Mouse (Mus musculus): ENCODE data around the gene N4bp2l1. TPM values are rescaled to one million over a fixed set of nuclear protein-coding genes. Genes with fewer than 3 reads are reported as not detected.

Gene N4bp2l1
- polyA plus RNA-seq, 1 experiment from 2014 or later, result 5.8 TPM

DNA sequence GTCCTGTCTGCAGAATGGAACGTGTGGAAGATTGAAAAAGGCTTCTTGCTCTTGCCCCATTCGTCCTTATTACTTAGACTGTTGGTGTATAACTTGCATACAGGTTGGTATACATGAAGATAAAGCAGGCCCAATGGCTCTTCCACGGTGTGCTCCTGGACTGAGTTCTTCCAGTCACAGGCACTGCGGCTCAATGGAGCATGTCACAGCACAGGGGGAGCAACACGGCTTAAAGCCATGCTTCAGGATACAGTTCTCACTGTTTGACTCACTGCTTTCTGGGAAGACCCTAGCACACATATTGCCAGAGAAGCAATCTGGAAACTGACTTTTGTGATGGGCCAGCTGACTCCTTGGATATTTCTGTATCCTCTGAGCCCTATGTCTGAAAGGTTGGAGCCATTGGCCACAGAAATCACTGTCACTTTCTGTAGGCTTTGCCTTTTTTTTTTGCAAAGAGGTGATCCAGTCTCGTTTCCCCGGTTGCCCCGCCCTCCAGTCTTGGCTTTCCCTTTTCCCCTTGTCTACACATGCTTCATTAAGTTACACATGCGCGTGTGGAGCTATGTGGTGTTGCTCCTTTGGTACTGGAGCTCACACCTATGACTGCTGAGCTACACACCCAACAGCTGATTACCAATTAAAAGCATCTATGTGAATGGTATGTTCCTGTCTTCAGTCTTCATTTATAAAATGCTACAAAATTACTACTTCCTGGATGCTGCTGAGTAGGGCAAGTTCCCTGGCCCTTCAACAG, 21.8 kb upstream of the N4bp2l1 start:
- Histone ChIP-seq H3K36me3 (ENCODE audit: insufficient read depth, low read length) (no peaks in the 10 kb centered on the region), H3K4me2 (replicated peaks; ENCODE audit: low read depth, low read length) (no peak overlapping the region), H3K9ac (replicated peaks; ENCODE audit: low read length) (no peak overlapping the region), H3K27me3 (ENCODE audit: insufficient read depth, low read length) (no peaks in the 10 kb centered on the region), H3K4me3 (ENCODE audit: low read length) (no peak overlapping the region), H3K4me1 (ENCODE audit: insufficient read depth, low read length) (peaks cover 12% of the 10 kb centered on the region), H3K9me3 (ENCODE audit: low read length) (no peaks in the 10 kb centered on the region), H3K27ac (ENCODE audit: low read length) (peak overlapping the region; percentile 52)
- 52% methylated on average over 10 of the region's 10 CpGs for WGBS
- ATAC-seq (ENCODE audit: low FRiP score, low TSS enrichment), result peak; percentile 91

- Histone ChIP-seq H3K27ac (ENCODE audit: low read length) (no peak overlapping the region), H3K9me3 (ENCODE audit: low read length) (no peaks in the 10 kb centered on the region), H3K36me3 (ENCODE audit: insufficient read depth, low read length) (no peaks in the 10 kb centered on the region), H3K4me2 (replicated peaks; ENCODE audit: low read depth, low read length) (no peak overlapping the region), H3K4me3 (ENCODE audit: low read length) (no peak overlapping the region), H3K4me1 (ENCODE audit: insufficient read depth, low read length) (peaks cover 12% of the 10 kb centered on the region), H3K27me3 (ENCODE audit: insufficient read depth, low read length) (no peaks in the 10 kb centered on the region), H3K9ac (replicated peaks; ENCODE audit: low read length) (no peak overlapping the region)
- ATAC-seq (ENCODE audit: low FRiP score, low TSS enrichment), result no peak
- WGBS, result 74% methylated on average over 3 of the region's 3 CpGs
Observed at GRCm38 (mm10) chr5:150616731-150617130, 19.7 kb upstream of the N4bp2l1 start.

- Histone ChIP-seq H3K4me1 (ENCODE audit: insufficient read depth, low read length) (peaks cover 12% of the 10 kb centered on the region), H3K4me2 (replicated peaks; ENCODE audit: low read depth, low read length) (no peak overlapping the region), H3K27ac (ENCODE audit: low read length) (no peak overlapping the region), H3K27me3 (ENCODE audit: insufficient read depth, low read length) (no peaks in the 10 kb centered on the region), H3K9ac (replicated peaks; ENCODE audit: low read length) (no peak overlapping the region), H3K36me3 (ENCODE audit: insufficient read depth, low read length) (no peaks in the 10 kb centered on the region), H3K9me3 (ENCODE audit: low read length) (no peaks in the 10 kb centered on the region), H3K4me3 (ENCODE audit: low read length) (no peak overlapping the region)
- ATAC-seq (ENCODE audit: low FRiP score, low TSS enrichment), result no peak
- WGBS, result 91% methylated on average over 2 of the region's 2 CpGs
Observed at GRCm38 (mm10) chr5:150616216-150616615, 19.2 kb upstream of the N4bp2l1 start.

DNA sequence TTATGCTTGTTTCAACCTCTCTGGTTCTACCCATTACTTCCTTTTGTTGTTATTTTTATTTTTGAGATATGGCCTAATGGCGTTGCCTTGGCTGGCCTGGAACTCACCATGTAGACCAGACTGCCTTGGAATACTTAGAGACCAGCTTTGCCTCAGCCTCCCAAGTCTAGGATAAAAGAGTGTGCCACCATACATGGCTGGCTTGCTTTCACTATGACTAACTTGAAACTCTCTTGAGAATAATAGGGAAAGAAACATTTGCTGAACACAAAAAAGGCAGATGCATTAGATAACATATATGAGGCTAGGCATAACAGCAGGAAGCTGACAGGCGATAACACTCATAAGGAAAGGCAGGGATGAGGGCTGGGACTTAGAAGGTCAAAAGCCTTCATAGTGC, 17.1 kb upstream of the N4bp2l1 start:
- Histone ChIP-seq H3K4me2 (replicated peaks; ENCODE audit: low read depth, low read length) (no peak overlapping the region), H3K9ac (replicated peaks; ENCODE audit: low read length) (no peak overlapping the region), H3K4me3 (ENCODE audit: low read length) (no peak overlapping the region), H3K4me1 (ENCODE audit: insufficient read depth, low read length) (peaks cover 7% of the 10 kb centered on the region), H3K27me3 (ENCODE audit: insufficient read depth, low read length) (no peaks in the 10 kb centered on the region), H3K36me3 (ENCODE audit: insufficient read depth, low read length) (no peaks in the 10 kb centered on the region), H3K27ac (ENCODE audit: low read length) (no peak overlapping the region), H3K9me3 (ENCODE audit: low read length) (no peaks in the 10 kb centered on the region)
- WGBS, result 79% methylated on average over 2 of the region's 2 CpGs
- no peak for ATAC-seq (ENCODE audit: low FRiP score, low TSS enrichment)

- H3K4me1 ChIP-seq (ENCODE audit: insufficient read depth, low read length), result no peaks in the 10 kb centered on the region; the same call in 1 of the 2 replicates
- no peaks in the 10 kb centered on the region for H3K27me3 ChIP-seq (ENCODE audit: insufficient read depth, low read length)
- H3K9me3 ChIP-seq (ENCODE audit: low read length), result no peaks in the 10 kb centered on the region
- 50% methylated on average over 12 of the region's 12 CpGs for WGBS
- H3K27ac ChIP-seq (ENCODE audit: low read length), result no peak overlapping the region
- no peak overlapping the region for H3K4me3 ChIP-seq (ENCODE audit: low read length)
- H3K9ac ChIP-seq (replicated peaks; ENCODE audit: low read length), result no peak overlapping the region
- no peaks in the 10 kb centered on the region for H3K36me3 ChIP-seq (ENCODE audit: insufficient read depth, low read length)
- H3K4me2 ChIP-seq (replicated peaks; ENCODE audit: low read depth, low read length), result no peak overlapping the region
- ATAC-seq (ENCODE audit: low FRiP score, low TSS enrichment), result peak; percentile 71
Observed at GRCm38 (mm10) chr5:150611697-150612096, 14.7 kb upstream of the N4bp2l1 start.

- ATAC-seq (ENCODE audit: low FRiP score, low TSS enrichment), result peak; percentile 51; the same call in 1 of the 2 replicates
- WGBS, result 33% methylated on average over 1 of the region's 1 CpGs
Observed at GRCm38 (mm10) chr5:150611136-150611535, 14.1 kb upstream of the N4bp2l1 start.

GRCm38 (mm10) chr5:150607631-150608030, 10.6 kb upstream of the N4bp2l1 start:
- no peaks in the 10 kb centered on the region for H3K27me3 ChIP-seq (ENCODE audit: insufficient read depth, low read length)
- no peaks in the 10 kb centered on the region; the same call in 1 of the 2 replicates for H3K4me1 ChIP-seq (ENCODE audit: insufficient read depth, low read length)
- H3K4me2 ChIP-seq (replicated peaks; ENCODE audit: low read depth, low read length), result no peak overlapping the region
- no peak for ATAC-seq (ENCODE audit: low FRiP score, low TSS enrichment)
- H3K9ac ChIP-seq (replicated peaks; ENCODE audit: low read length), result no peak overlapping the region
- H3K36me3 ChIP-seq (ENCODE audit: insufficient read depth, low read length), result no peaks in the 10 kb centered on the region
- H3K4me3 ChIP-seq (ENCODE audit: low read length), result no peak overlapping the region
- WGBS, result 84% methylated on average over 8 of the region's 8 CpGs
- H3K9me3 ChIP-seq (ENCODE audit: low read length), result no peaks in the 10 kb centered on the region
- H3K27ac ChIP-seq (ENCODE audit: low read length), result no peak overlapping the region

More at GRCm38 (mm10) chr5:150611136-150611535, 14.1 kb upstream of the N4bp2l1 start:
- Histone ChIP-seq H3K4me2 (replicated peaks; ENCODE audit: low read depth, low read length) (no peak overlapping the region), H3K27ac (ENCODE audit: low read length) (no peak overlapping the region), H3K36me3 (ENCODE audit: insufficient read depth, low read length) (no peaks in the 10 kb centered on the region), H3K4me3 (ENCODE audit: low read length) (no peak overlapping the region), H3K9me3 (ENCODE audit: low read length) (no peaks in the 10 kb centered on the region), H3K4me1 (ENCODE audit: insufficient read depth, low read length) (no peaks in the 10 kb centered on the region; the same call in 1 of the 2 replicates), H3K9ac (replicated peaks; ENCODE audit: low read length) (no peak overlapping the region), H3K27me3 (ENCODE audit: insufficient read depth, low read length) (no peaks in the 10 kb centered on the region)

DNA sequence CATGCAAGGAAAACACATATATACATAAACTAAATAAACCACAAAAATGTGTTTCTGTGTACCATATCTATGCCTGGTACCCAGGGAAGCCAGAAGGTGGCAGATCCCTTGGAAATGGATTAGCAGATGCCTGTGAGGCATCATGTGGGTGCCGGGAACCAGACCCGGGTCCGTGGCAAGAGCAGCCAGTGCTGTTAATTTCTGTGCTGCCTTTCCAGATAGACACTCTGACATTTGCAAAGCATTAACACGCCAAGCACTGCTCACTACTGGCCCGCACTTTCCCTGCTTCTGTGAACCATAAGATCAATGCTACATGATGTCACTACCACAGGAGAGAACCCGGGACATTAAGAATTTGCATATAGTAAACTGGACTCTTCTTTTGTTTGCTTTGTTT, 9.1 kb upstream of the N4bp2l1 start:
- Histone ChIP-seq H3K27me3 (ENCODE audit: insufficient read depth, low read length) (no peaks in the 10 kb centered on the region), H3K36me3 (ENCODE audit: insufficient read depth, low read length) (no peaks in the 10 kb centered on the region), H3K9me3 (ENCODE audit: low read length) (no peaks in the 10 kb centered on the region), H3K9ac (replicated peaks; ENCODE audit: low read length) (no peak overlapping the region), H3K4me3 (ENCODE audit: low read length) (no peak overlapping the region), H3K27ac (ENCODE audit: low read length) (no peak overlapping the region), H3K4me2 (replicated peaks; ENCODE audit: low read depth, low read length) (no peak overlapping the region), H3K4me1 (ENCODE audit: insufficient read depth, low read length) (no peaks in the 10 kb centered on the region)
- no peak for ATAC-seq (ENCODE audit: low FRiP score, low TSS enrichment)
- 98% methylated on average over 6 of the region's 6 CpGs for WGBS

GRCm38 (mm10) chr5:150601441-150602230, 4.6 kb upstream of the N4bp2l1 start:
- peaks cover 16% of the 10 kb centered on the region for H3K4me1 ChIP-seq (ENCODE audit: insufficient read depth, low read length)
- H3K36me3 ChIP-seq (ENCODE audit: insufficient read depth, low read length), result no peaks in the 10 kb centered on the region
- ATAC-seq (ENCODE audit: low FRiP score, low TSS enrichment), result no peak
- H3K27ac ChIP-seq (ENCODE audit: low read length), result no peak overlapping the region
- no peak overlapping the region for H3K4me3 ChIP-seq (ENCODE audit: low read length)
- WGBS, result 82% methylated on average over 14 of the region's 14 CpGs
- H3K9me3 ChIP-seq (ENCODE audit: low read length), result no peaks in the 10 kb centered on the region
- H3K4me2 ChIP-seq (replicated peaks; ENCODE audit: low read depth, low read length), result no peak overlapping the region
- H3K9ac ChIP-seq (replicated peaks; ENCODE audit: low read length), result no peak overlapping the region
- no peaks in the 10 kb centered on the region for H3K27me3 ChIP-seq (ENCODE audit: insufficient read depth, low read length)
